ENCODE assay signal across 18 mouse cellular contexts in genomic region chr5:130515395-130515794, GRCm38 (mm10).
"Had no signal": no experiment of that assay in that cellular context is flagged by ENCODE, and none has a peak within 500 bp of the region (broad histone marks: within the 10 kb centered on the region; RNA-seq: fewer than 3 reads in every experiment).

No protein-coding gene starts in this region.

- H3K4me3 ChIP-seq: midbrain, embryonic 10.5 days; midbrain, embryonic 12.5 days; myocyte; neural tube, embryonic 13.5 days; neural tube, embryonic 15.5 days had no signal

- H3K9me3 ChIP-seq: midbrain, embryonic 10.5 days; neural tube, embryonic 13.5 days; neural tube, embryonic 15.5 days had no signal

- H3K27me3 ChIP-seq: midbrain, embryonic 12.5 days; neural tube, embryonic 13.5 days; neural tube, embryonic 15.5 days had no signal

- H3K4me1 ChIP-seq: midbrain, embryonic 10.5 days; midbrain, embryonic 12.5 days; neural tube, embryonic 13.5 days; neural tube, embryonic 15.5 days had no signal

- H3K4me2 ChIP-seq: lung, embryonic 14.5 days; midbrain, embryonic 12.5 days; neural tube, embryonic 13.5 days; neural tube, embryonic 15.5 days had no signal

- H3K27ac ChIP-seq: midbrain, embryonic 10.5 days; midbrain, embryonic 12.5 days; neural tube, embryonic 13.5 days; neural tube, embryonic 15.5 days had no signal

- H3K36me3 ChIP-seq: midbrain, embryonic 10.5 days; midbrain, embryonic 12.5 days; neural tube, embryonic 13.5 days; neural tube, embryonic 15.5 days had no signal

- DNase-seq: lung, adult 18-20 months; lung, embryonic 14.5 days; lung, postnatal 10 days; lung, postnatal 4 days; midbrain, embryonic 14.5 days; retina, postnatal 1 day; right cerebral cortex, adult 18-20 months; right cerebral cortex, postnatal 25 days; right cerebral cortex, postnatal 4 days; spleen, adult 18-20 months; thymus, adult 18-20 months; thymus, postnatal 14 days; thymus, postnatal 36 days had no signal

- H3K9ac ChIP-seq: lung, embryonic 14.5 days; midbrain, embryonic 12.5 days; neural tube, embryonic 13.5 days; neural tube, embryonic 15.5 days had no signal
